Mouse (Mus musculus): ENCODE results near the gene Olfr58.
"Not testable (repeated sequence)": the region's sequence is repeated elsewhere in the genome, so short reads cannot be mapped to it uniquely, and the experiment has no call there.

Olfr58 gene

GRCm38 (mm10) chr9:19779983-19780382, at the start of gene Olfr58:
Olfr58 (plus strand) TSS chr9:19780283.
- no peak for DNase-seq (ENCODE audit: low read depth)

DNA sequence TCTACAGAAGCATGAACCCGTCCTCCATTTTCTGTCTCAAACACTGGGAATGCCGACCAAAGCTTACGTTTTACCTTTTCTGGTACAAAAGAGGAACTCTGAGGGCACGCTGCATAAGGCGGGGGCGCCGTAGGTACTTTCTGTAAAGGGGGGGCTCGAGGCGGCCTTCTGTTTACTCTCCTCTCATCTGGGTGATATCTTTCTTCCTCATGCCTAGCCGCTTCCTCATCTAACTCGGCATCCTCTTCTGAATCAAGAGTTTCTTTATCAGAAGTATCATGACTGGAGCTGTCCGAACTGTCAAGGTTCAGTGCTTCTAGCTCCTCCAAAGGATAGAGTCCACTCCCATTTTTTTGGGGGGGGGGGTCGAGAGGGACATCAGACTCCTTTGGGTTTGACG, 10.9 kb upstream of the Olfr58 start:
- DNase-seq (ENCODE audit: low read depth), result no peak

GRCm38 (mm10) chr9:19769701-19770100, 10.4 kb upstream of the Olfr58 start:
- DNase-seq (ENCODE audit: low read depth), result no peak

GRCm38 (mm10) chr9:19803000-19803399, 22.9 kb downstream of the Olfr58 start:
- DNase-seq (ENCODE audit: low read depth), result no peak

GRCm38 (mm10) chr9:19804606-19805005, 24.5 kb downstream of the Olfr58 start, which contains the start of gene Olfr859:
Olfr859 (plus strand) TSS chr9:19804906.
- DNase-seq (ENCODE audit: low read depth), result not testable (repeated sequence)
